Mouse (Mus musculus): Measurements from ENCODE around the gene Mrpl37.

The Mrpl37 gene

GRCm38 (mm10) chr4:107015971-107016511 lies 50.6 kb downstream of the Mrpl37 start:
- no peak for DNase-seq

GRCm38 (mm10) chr4:107013817-107014260 lies 52.8 kb downstream of the Mrpl37 start:
- no peak for DNase-seq

GRCm38 (mm10) chr4:107013119-107013816 lies 53.4 kb downstream of the Mrpl37 start:
- no peak for DNase-seq

GRCm38 (mm10) chr4:107012574-107012973 lies 54.1 kb downstream of the Mrpl37 start:
- no peak for DNase-seq

GRCm38 (mm10) chr4:107012005-107012478 lies 54.6 kb downstream of the Mrpl37 start:
- DNase-seq: no peak

- no peak for DNase-seq
Observed at GRCm38 (mm10) chr4:107011325-107012004, 55.2 kb downstream of the Mrpl37 start.

- no peak for DNase-seq
Observed at GRCm38 (mm10) chr4:107009548-107009947, 57.1 kb downstream of the Mrpl37 start.

- no peak for DNase-seq
Observed at GRCm38 (mm10) chr4:107008161-107008560, 58.5 kb downstream of the Mrpl37 start.

- DNase-seq: no peak
Observed at GRCm38 (mm10) chr4:107007359-107007758, 59.3 kb downstream of the Mrpl37 start.

GRCm38 (mm10) chr4:107006807-107007206 lies 59.9 kb downstream of the Mrpl37 start:
- no peak for DNase-seq

- DNase-seq: no peak
Observed at GRCm38 (mm10) chr4:107006229-107006628, 60.4 kb downstream of the Mrpl37 start.
